Mouse (Mus musculus) embryo, embryonic 10.5 days (tissue): ENCODE measurements around the gene Ryr3.
A peak's percentile ranks its signal among the peaks of the same experiment; 100 is the strongest.

Source experiments
- DNase-seq: peaks from one replicate; pipeline ENCODE4 v3.0.0-alpha.2; 2015; ENCODE audit warnings: low spot score

Gene Ryr3

DNA sequence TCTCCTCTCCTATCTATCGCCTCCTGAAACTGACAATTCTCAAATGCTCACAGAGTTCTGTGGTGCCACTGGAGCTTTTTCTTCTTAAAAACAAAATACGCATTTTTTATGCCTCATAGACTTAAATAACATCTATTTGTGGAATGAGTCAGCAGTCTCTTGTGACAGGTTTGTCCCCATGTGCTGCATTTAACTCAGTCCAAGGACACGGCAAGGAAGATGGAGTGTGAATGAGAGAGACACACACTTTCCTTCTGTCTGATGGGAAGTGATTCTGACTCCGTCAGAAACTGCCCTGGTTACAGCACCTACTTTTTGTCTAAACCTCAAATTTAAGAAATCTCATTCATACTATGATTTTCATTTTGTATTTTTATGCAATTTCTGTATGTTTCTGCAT is 306.3 kb downstream of the Ryr3 start:
- no peak for DNase-seq

DNA sequence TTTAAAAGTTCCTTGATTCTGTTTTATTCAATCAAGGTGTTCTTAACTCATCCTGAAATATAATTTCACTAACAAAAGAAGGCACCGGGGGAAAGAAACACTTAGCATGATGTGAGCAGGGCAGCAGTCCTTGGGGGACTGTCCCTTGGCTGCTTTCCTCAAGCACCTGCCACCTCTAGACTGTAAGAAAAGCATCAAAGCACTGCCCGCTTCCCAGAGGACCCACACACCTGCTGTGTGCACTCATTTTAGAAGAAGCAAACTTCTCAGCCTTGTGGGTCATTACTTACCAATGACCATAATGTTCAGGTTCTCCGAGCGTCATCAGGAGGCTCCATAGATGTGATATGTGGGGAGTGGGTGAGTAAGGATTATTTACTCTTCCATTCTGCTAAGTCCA is 307.8 kb downstream of the Ryr3 start:
- no peak for DNase-seq

DNA sequence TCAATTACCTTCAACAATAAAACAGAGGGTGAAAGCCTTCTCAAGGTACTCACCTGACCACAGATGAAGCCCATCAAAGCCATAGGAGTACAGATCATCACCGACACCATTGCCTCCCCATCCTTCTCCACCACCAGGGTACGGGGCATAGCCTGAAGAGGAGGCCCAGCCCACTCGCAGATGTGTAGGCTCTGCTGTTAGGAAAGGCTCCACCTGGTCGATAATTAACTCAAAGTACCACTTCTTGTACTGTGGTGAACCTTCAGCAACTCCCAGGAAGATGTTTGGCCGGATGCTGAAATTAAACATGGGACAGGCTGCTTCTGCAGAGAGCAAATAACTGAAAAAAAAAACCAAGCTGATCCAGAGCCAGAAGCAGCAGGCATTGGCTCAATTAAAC is 316.1 kb downstream of the Ryr3 start:
- DNase-seq, result no peak

DNA sequence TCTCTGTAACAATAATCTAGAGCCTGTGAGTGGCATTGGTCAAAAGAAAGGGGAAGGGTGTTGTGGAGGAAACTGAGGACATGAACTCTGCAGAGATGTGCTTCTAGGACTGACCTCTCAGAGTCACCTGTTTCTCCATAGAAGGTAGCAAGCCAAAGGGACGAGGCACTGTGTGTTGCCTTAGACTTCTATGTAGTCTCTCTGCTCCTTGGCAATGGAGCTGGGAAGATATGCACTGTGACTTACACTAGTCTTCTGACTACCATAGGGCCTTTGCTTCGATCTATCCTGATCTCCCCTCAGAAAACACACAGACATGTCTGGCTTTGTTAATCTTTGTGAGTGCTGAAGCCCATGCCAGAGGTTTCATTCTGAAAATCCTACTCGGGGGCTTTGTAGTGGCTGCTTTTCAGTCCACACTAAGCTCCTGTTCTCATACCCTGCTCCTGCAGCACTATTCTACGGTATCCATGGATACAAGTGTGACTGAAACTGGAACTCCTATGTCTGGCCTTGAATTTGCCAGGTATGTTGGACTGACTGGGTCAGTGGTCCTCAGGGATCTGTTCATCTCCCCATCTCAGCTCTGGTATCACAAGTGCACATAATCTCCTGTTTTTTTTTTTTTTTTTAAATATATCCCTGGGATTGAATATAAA is 332.3 kb downstream of the Ryr3 start:
- no peak for DNase-seq

GRCm38 (mm10) chr2:112881805-112882204 is 335.1 kb downstream of the Ryr3 start:
- DNase-seq, result no peak

GRCm38 (mm10) chr2:112881376-112881775 is 335.5 kb downstream of the Ryr3 start:
- DNase-seq, result no peak

DNA sequence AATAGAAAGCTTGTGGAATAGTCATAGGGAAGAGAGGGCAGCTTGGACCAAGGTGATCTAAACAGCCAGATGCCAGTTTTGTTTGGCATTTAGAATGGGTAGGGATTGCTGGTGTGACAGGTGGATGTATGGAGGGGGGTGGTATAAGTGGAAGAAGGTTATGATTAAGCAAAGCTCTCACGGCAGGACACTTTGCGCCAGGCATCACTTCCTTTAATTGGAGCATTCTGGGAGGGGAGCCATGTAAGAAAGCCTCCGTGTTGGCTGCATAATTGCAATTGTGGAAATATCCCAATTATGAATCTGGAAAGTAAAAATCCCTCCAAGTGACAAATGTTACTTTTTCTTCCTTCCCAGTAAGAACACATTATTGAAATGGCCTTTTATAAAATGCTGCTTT is 339.5 kb downstream of the Ryr3 start:
- DNase-seq, result no peak

- DNase-seq, result peak; percentile 5
Measured at GRCm38 (mm10) chr2:112866043-112866551, 350.8 kb downstream of the Ryr3 start.

GRCm38 (mm10) chr2:112861792-112862191 is 355.1 kb downstream of the Ryr3 start:
- DNase-seq, result no peak

GRCm38 (mm10) chr2:112845583-112846512 is 371.0 kb downstream of the Ryr3 start:
- DNase-seq, result no peak

GRCm38 (mm10) chr2:112842877-112843276 is 374.0 kb downstream of the Ryr3 start:
- DNase-seq, result peak; percentile 58

DNA sequence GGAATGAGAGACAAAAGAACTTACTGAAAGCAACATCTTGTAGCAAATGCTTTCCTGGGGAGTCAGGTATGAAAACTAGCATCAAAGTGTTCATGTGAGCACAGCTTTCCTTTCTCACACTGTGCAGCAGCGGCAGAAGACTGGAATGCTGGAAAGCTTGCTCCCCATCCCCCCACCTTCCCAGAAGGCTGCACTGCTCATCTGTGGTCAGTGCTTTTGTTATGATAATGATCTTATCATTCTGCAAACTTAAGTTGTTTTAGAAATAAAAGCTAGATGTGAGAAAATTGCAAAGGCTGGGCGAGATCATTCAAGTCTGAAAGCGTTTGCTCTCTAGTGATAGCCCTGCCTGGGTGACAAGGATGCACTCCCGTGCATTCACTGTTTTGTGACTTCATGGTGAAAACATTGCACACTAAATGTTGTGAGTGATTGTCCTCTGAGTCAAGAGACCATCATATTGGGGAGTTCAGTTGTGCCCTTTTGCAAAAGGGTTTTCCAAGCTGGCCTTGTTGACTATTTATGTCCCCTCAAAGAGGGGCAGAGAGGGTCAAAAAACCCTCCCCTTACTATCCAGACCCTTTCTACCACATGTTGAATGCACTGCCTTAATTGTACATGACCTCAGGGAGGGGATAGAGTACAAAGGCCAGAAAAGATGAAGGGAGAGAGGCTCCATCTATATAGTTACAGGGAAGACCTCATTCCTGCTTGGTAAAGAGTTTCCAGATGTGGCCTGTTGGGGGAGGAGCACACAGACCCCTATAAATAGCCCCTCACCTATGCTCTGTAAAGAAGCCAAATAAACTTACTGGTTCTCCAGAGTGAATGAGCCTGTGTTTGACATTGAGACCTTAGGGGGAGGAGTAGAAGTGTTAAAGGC is 385.2 kb downstream of the Ryr3 start:
- peak; percentile 64 for DNase-seq

DNA sequence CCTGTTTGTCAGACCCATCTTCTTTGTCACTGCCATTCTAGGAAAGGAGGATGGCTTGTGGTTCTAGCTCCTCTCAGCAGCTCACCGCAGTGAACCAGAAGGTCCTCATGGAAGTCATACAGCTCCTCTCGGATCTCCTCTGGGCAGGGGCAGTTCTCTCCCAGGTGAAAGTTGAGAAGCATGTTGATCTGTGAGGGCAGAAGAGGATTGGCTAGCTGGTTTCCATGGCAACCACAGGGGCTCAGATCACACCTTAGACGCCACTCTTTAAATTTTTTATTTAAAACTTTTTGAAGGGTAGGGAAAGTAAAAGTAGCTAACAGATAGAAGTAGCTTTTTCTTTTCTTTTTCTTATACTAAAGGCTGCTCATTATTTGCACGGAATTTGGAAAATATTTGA is 390.3 kb downstream of the Ryr3 start:
- peak; percentile 36 for DNase-seq

- peak; percentile 56 for DNase-seq
Measured at GRCm38 (mm10) chr2:112822721-112823120, 394.2 kb downstream of the Ryr3 start.

DNA sequence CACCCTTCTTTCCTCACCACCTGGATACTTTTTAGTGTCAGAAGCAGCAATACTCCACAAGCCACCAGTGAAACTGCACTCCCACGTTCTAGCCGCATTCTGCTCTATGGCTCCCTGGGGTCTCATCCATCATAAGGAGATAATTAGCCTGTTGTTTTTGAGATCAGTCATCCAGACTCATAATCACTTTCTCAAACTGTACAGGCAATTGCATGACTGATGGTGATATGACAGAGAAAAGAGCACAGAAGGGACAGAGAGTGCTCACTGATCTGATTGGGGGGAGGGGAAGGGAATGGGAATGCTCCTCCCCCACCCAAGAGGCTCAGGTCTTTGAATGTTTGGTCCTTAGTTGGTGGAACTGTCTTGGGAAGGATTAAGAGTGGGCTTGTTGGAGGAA is 397.8 kb downstream of the Ryr3 start:
- no peak for DNase-seq

DNA sequence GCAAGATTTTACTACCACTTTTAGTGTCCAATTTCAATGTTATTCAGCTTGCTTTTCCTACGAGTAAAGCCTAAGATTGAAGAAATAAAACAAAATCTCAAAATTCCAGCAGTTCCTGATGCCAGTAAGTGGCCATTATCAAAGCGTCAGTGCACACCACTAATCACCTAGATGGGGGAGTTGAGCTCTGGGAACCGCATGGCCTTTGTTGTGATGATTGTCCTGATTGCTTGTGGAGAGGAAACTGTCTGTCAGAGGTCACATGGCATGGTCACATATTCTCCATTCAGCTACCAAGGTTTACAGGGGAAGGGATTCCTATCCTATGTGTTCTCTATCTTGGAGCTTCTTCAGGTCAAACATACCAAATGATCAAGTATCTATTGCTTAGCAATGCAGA is 399.9 kb downstream of the Ryr3 start:
- no peak for DNase-seq

GRCm38 (mm10) chr2:112815960-112816359 is 400.9 kb downstream of the Ryr3 start:
- DNase-seq, result no peak

GRCm38 (mm10) chr2:112812637-112813402 is 404.1 kb downstream of the Ryr3 start:
- peak; percentile 29 for DNase-seq

- DNase-seq, result no peak
Measured at GRCm38 (mm10) chr2:112806015-112806414, 410.9 kb downstream of the Ryr3 start.

DNA sequence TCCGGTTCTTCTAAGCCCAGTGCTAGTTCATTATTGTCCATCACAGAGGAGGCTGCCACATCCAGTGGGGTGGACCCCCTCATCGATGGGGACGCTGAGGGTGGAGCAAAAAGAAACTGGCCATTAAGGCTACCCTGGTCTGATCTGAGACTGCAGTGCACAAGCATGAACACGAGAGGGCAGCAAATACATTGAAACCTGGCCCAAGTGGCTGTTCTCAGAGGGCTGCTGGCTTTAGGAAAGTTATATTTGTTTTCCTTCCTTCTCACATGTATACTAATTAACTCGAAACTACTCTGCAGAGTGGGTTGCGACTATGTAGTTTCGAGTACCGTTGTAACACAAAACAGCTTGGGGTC is 416.9 kb downstream of the Ryr3 start:
- DNase-seq, result peak; percentile 84

DNA sequence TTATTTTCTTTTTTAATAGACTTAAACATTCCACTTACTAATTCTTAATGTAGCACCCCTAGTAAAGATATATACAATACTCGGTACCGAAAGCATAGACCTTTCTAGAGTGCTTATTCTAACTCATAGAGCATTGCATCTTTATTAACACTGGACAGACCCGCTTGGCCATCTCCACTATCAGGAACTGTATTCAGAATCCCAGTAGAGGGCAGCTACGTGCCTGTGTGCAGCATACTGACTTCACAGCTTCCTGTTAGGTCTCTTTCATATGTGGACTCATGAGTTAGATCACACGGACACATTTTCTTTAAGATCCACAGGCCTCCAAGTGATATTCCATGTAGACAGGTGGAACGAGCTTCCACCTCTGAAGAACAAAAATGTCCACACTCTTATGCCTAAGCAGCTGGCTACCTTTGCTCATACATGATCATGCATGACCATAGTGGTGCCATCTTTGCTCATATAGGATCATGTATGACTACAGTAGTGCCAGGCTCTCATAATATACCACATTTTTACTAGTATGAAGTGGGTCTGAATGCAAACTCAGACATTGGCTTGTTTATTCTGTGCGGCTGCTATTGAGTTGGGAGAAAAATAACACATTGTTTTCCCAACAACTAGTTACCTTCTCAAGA is 417.4 kb downstream of the Ryr3 start:
- no peak for DNase-seq
